Mouse (Mus musculus): ENCODE results near the gene Plet1.

Plet1 gene

GRCm38 (mm10) chr9:50537295-50537694, 43.0 kb downstream of the Plet1 start:
- DNase-seq, result no peak

- DNase-seq, result no peak
Observed at GRCm38 (mm10) chr9:50540170-50540569, 45.8 kb downstream of the Plet1 start.

- no peak for DNase-seq
Observed at GRCm38 (mm10) chr9:50542401-50542800, 48.1 kb downstream of the Plet1 start.

- DNase-seq, result no peak
Observed at GRCm38 (mm10) chr9:50547859-50548478, 53.6 kb downstream of the Plet1 start.

- DNase-seq, result peak; percentile 72
Observed at GRCm38 (mm10) chr9:50548936-50549335, 54.6 kb downstream of the Plet1 start.

- no peak for DNase-seq
Observed at GRCm38 (mm10) chr9:50552206-50552605, 57.9 kb downstream of the Plet1 start.

GRCm38 (mm10) chr9:50553547-50553946, 59.2 kb downstream of the Plet1 start:
- DNase-seq, result no peak

- peak; percentile 53 for DNase-seq
Observed at GRCm38 (mm10) chr9:50554241-50555093, 60.1 kb downstream of the Plet1 start, which contains the start of gene Il18. Gene Il18 (plus strand): TSS chr9:50554827.

GRCm38 (mm10) chr9:50555094-50555446, 60.7 kb downstream of the Plet1 start, which contains the start of gene Bco2:
Gene Bco2 (minus strand): TSS chr9:50555181.
- peak; percentile 89 for DNase-seq
